Mouse (Mus musculus) myocyte (in vitro differentiated cells): ENCODE results near the gene Slc22a12.

Experiments
- CEBPB ChIP-seq: IDR thresholded peaks from 2 replicates; pipeline ENCODE4 v1.6.1; 2011; ENCODE audit warnings: mild to moderate bottlenecking, moderate library complexity; ENCODE audit not compliant: poor library complexity, insufficient read depth, severe bottlenecking
- E2F4 ChIP-seq: IDR thresholded peaks from one replicate; pipeline ENCODE4 v1.6.1; 2011; ENCODE audit warnings: mild to moderate bottlenecking, control low read depth, moderate library complexity; ENCODE audit not compliant: insufficient read depth
- MAX ChIP-seq: IDR thresholded peaks from one replicate; pipeline ENCODE4 v1.6.1; 2011; ENCODE audit warnings: low read depth, mild to moderate bottlenecking, control low read depth
- MYOG ChIP-seq, 3 experiments: IDR thresholded peaks; one replicate each; pipeline ENCODE4 v1.6.1; 2011; ENCODE audit warnings: control low read depth in 2 of 3, low read depth in 2 of 3, mild to moderate bottlenecking in 2 of 3; ENCODE audit not compliant: insufficient read length in 2 of 3, control insufficient read depth in 1 of 3, insufficient read depth in 1 of 3
- POLR2A ChIP-seq: IDR thresholded peaks from one replicate; pipeline ENCODE4 v1.6.1; 2011; ENCODE audit warnings: low read depth, mild to moderate bottlenecking, control low read depth, moderate library complexity; ENCODE audit not compliant: insufficient read length
- POLR2AphosphoS2 ChIP-seq: IDR thresholded peaks from one replicate; pipeline ENCODE4 v1.6.1; 2011; ENCODE audit warnings: low read depth, control low read depth; ENCODE audit not compliant: insufficient read length
- REST ChIP-seq: IDR thresholded peaks from one replicate; pipeline ENCODE4 v1.6.1; 2011; ENCODE audit warnings: mild to moderate bottlenecking, control low read depth, moderate library complexity; ENCODE audit not compliant: insufficient read depth, insufficient read length
- SRF ChIP-seq: IDR thresholded peaks from one replicate; pipeline ENCODE4 v1.6.1; 2011; ENCODE audit warnings: low read depth; ENCODE audit not compliant: control insufficient read depth, insufficient read length
- TCF12 ChIP-seq: IDR thresholded peaks from one replicate; pipeline ENCODE4 v1.6.1; 2011; ENCODE audit warnings: mild to moderate bottlenecking, control low read depth; ENCODE audit not compliant: poor library complexity, insufficient read depth, severe bottlenecking
- USF1 ChIP-seq: IDR thresholded peaks from one replicate; pipeline ENCODE4 v1.6.1; 2011; ENCODE audit warnings: low read depth, mild to moderate bottlenecking, control low read depth, moderate library complexity

DNA sequence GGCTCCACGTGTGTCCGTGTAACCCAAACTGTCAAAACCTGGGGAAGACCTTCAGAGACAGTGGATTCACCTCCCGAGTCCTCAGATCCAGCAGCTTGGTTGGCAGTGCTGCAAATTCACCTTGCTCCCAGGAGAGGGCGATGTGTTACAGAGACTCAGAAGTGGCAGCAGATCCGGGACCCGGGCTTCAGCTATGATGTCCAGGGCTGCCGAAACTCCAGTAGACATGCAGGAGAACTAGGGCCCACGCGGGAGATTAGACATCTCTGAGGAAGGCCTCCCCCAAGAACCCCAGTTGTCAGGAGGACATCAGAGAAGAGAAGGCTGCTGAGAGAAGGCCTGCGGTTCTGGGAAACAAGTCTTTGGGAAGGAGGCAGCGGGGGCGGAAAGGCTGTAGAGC is 50.7 kb downstream of the Slc22a12 start:
- TF ChIP-seq REST (no peak), TCF12 (no peak), POLR2AphosphoS2 (no peak), POLR2A (no peak), SRF (no peak), USF1 (no peak), MAX (no peak), MYOG (IDR thresholded peaks at IDR 0.05; ENCODE audit: control insufficient read depth in 1 of 3, insufficient read depth in 1 of 3, insufficient read length in 2 of 3, low read depth in 2 of 3) (no peak), CEBPB (no peak), E2F4 (no peak)
